Mouse (Mus musculus) left cerebral cortex, postnatal 36 days (tissue): ENCODE results near the gene Rps25. TPM values are rescaled to one million over a fixed set of nuclear protein-coding genes. Genes with fewer than 3 reads are reported as not detected.
"Not testable (repeated sequence)": the region's sequence is repeated elsewhere in the genome, so short reads cannot be mapped to it uniquely, and the experiment has no call there.

ENCODE experiments used
- DNase-seq, 2 experiments: peaks; one replicate each; pipeline ENCODE4 v3.0.0; 2021 to 2022; ENCODE audit warnings: low spot score in 2 of 2, mixed read lengths in 1 of 2
- intact Hi-C: fragments of 180-260 bp; cut with DNase I; formaldehyde crosslinking; loops from one replicate; pipeline ENCODE4 v1.15.1; 2025
- microRNA-seq: library from miRNA; unstranded; fragments of <30 nt; microRNA quantifications from one replicate; pipeline ENCODE4 v1.2.0, GENCODE M21; 2022
- total RNA-seq, 2 experiments: library from RNA; stranded (reverse); gene quantifications; 2 replicates each; pipeline ENCODE4 v1.2.3; 2021

Gene Rps25
- total RNA-seq, 2 experiments from 2014 or later: 631 to 695 TPM

DNA sequence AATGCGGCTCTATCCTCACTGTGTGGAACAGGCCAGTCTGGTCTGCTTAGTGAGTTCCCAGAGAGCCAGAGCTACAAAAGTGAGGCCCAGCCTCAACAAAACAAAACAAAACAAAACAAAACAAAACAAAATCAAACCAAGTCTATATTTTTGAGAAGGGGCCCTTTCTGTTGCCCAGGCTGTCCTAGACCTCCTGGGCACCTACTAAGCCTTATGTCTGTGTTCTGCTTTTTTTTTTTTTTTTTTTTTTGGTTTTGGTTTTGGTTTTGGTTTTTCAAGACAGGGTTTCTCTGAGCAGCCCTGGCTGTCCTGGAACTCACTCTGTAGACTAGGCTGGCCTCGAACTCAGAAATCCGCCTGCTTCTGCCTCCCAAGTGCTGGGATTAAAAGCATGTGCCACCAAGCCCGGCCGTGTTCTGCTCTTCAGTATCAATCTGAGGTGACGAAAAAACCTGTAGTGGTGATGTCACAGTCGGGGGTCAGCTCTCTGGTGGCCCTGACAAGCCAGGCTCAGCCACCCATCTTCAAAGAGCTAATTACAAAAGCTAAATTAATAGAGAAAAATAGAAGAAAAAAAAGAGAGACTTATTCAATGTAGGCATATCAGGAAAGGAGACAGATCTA lies 37.6 kb downstream of the Rps25 start:
- DNase-seq, intact Hi-C loops: not testable (repeated sequence)

DNA sequence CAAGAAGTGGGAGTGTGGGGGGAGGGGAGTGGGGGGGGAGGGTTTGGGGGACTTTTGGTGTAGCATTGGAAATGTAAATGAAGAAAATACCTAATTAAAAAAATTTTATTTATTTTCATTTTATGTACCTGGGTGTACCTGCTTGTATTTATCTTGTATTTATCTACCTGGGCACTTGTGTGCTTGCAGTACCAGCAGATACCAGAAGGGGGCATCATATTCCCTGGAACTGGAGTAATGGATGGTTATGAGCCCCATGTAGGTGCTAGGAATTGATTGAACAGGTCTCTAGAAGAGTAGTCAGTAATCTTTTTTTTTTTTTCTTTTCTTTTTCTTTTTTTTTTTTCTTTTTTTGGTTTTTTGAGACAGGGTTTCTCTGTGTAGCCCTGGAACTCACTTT lies 43.4 kb downstream of the Rps25 start:
- no peak for DNase-seq
- intact Hi-C loops: loop anchor here (10.0 kb wide), 1 partner anchor 154 kb away; the partner anchor contains the start of gene Ddx6

DNA sequence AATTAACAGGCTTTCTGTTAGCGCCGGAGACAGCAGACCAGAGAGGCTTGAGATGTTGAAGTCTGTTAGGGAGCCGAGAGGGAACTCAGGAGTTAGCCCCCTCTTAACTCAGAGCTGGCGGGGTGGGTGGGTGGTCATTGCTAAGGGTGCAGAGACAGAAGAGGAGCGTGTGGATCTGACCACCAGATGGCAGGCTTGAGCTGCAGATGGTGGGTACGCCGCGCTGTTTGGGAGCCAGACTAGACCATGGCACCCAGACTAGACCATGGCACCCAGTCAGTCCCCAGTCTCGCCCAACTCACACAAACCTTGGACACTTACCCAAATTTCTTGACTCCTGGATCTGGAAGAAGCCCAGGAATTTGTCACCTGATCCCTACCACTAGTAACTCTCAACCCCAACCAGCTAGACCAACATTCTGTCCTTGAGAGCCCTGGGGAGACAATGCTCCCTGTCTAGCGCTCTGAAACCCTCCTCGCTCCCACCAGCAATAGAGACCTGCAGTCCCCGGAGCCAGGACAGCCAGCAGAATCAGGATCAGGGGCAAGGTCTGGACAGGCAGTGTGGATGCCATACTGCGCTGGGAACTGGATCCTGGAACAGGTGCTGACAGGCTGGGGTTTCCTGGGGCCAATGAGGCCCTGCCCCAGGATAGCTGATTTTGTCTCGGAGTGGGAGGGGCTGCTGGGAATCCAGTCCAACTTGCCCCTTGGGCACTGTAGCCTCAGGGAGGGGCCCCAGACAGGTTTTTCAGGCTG lies 47.4 kb downstream of the Rps25 start:
- intact Hi-C loops: loop anchor here (1.0 to 10.0 kb wide), 4 partner anchors 25 to 198 kb away; partner anchors contain the start of gene Ddx6
- peak; percentile 80 to 81 for DNase-seq

DNA sequence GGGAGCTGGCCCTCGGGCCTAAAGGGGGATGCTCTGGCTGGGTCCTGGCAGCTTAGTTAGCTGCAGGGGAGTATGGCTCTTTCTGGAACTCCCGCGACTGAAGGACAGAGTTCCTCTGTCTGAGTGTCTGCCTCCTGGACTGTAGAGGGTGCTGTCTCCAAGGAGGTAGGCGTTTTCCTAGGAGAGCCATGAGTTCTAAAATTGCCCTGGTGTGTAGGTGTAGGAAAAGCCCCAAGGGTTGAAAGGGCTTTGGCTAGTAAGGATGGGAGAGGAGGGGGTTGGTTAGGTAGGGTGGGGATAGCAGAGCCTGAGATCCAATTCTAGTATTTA lies 47.9 kb downstream of the Rps25 start, which contains the start of gene Upk2:
Gene Upk2 (minus strand): TSS at position 86 of the 330 bp plus-strand sequence.
- intact Hi-C loops: loop anchor here (1.0 to 10.0 kb wide), 4 partner anchors 24 to 197 kb away; partner anchors contain the start of gene Ddx6
- no peak for DNase-seq

DNA sequence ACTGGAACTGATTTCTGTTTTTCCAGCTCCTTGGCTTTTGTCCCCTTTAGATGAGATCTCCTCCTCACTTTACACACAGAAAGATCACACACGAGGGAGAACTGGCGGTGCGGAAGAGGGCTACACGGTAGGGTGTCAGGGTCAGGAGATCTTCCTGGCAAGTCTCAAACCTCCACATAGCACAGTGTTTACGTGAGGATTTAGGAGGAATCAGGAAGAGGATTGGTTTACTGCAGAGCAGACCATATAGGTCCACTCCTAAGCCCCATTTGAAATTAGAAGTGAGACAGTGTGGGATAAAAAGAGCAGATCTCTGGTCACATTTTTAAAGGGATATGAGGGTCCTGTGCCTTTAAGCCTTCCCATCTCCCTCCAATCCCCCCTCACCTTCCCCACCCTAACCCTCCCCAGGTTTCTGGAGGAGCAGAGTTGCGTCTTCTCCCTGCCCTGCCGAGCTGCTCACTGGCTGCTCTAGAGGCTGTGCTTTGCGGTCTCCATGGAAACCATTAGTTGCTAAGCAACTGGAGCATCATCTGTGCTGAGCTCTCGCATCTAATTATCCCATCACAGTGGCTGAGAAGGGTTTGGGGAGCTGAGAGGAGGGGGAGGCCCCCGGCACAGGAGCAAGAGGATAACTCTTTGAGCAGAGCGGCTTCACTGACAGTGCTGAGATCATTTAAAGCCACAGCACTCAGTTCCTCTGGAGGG lies 50.2 kb downstream of the Rps25 start:
- DNase-seq: peak; percentile 83 to 86
- intact Hi-C loops: loop anchor here (10.0 kb wide), 1 partner anchor 148 kb away; the partner anchor contains the start of gene Ddx6

Small RNA genes lying within 50 kb of the gene (microRNA-seq; reads per million reads assigned to microRNA genes)
- 0.76 reads per million for gene Mir7085

Other genes starting within 250 kb of the Rps25 start
- gene Cbl, start 173.1 kb upstream of the Rps25 start, total RNA-seq: 10 to 100 TPM; 45.2 to 65.1 TPM
- gene Ccdc153, start 166.5 kb upstream of the Rps25 start, total RNA-seq: 1 to 10 TPM; 1.3 to 2.7 TPM
- gene Pdzd3, start 155.7 kb upstream of the Rps25 start, total RNA-seq: under 1 TPM; 0.57 to 0.82 TPM
- 10 to 100 TPM; 12.1 to 14.1 TPM for gene Nlrx1, start 138.5 kb upstream of the Rps25 start, total RNA-seq
- 10 to 100 TPM; 56.6 to 65.0 TPM for gene Abcg4, start 118.5 kb upstream of the Rps25 start, total RNA-seq
- 10 to 100 TPM; 24.4 to 31.8 TPM for gene Hinfp, start 101.5 kb upstream of the Rps25 start, total RNA-seq
- 100 to 1,000 TPM; 213 to 219 TPM for gene C2cd2l, start 86.9 kb upstream of the Rps25 start, total RNA-seq
- 10 to 100 TPM; 12.3 to 15.8 TPM for gene Dpagt1, start 81.1 kb upstream of the Rps25 start, total RNA-seq
- 10 to 100 TPM; 53.2 to 62.5 TPM for gene H2afx, start 72.4 kb upstream of the Rps25 start, total RNA-seq
- gene Hmbs, start 62.9 kb upstream of the Rps25 start, total RNA-seq: 10 to 100 TPM; 17.9 to 18.0 TPM
- 10 to 100 TPM; 52.5 to 55.5 TPM for gene Vps11, start 45.5 kb upstream of the Rps25 start, total RNA-seq
- gene Hyou1, start 27.6 kb upstream of the Rps25 start, total RNA-seq: 100 to 1,000 TPM; 113 to 146 TPM
- 10 to 100 TPM; 27.6 to 33.4 TPM for gene Slc37a4, start 10.3 kb upstream of the Rps25 start, total RNA-seq
- gene Trappc4, start 461 bp downstream of the Rps25 start, total RNA-seq: 10 to 100 TPM; 67.0 to 69.5 TPM
- 10 to 100 TPM; 17.6 to 20.7 TPM for gene Ccdc84, start 11.4 kb downstream of the Rps25 start, total RNA-seq
- gene Foxr1, start 34.0 kb downstream of the Rps25 start, total RNA-seq: not detected
- not detected for gene Upk2, start 47.8 kb downstream of the Rps25 start, total RNA-seq
- 10 to 100 TPM; 58.1 to 70.0 TPM for gene Bcl9l, start 75.7 kb downstream of the Rps25 start, total RNA-seq
- not detected for gene Cxcr5, start 154.7 kb downstream of the Rps25 start, total RNA-seq
- gene Ddx6, start 197.8 kb downstream of the Rps25 start, total RNA-seq: 100 to 1,000 TPM; 128 to 140 TPM